Mouse (Mus musculus) testis, adult 2 months (tissue): ENCODE results near the gene Pced1a. TPM values are rescaled to one million over a fixed set of nuclear protein-coding genes. Genes with fewer than 3 reads are reported as not detected.

Experiments
- H3K27ac ChIP-seq: fragments of 200-500 bp; 2 replicates; pipeline ENCODE4 v1.5.1; 2012; ENCODE audit warnings: low read depth, low read length; ENCODE audit not compliant: control insufficient read depth, insufficient read depth
- H3K27me3 ChIP-seq: fragments of 200-500 bp; 2 replicates; pipeline ENCODE4 v1.6.1; 2012; ENCODE audit warnings: mild to moderate bottlenecking, low read length, moderate library complexity; ENCODE audit not compliant: control insufficient read depth, insufficient read depth
- H3K36me3 ChIP-seq: fragments of 200-500 bp; 2 replicates; pipeline ENCODE4 v1.6.1; 2012; ENCODE audit warnings: mild to moderate bottlenecking, low read length; ENCODE audit not compliant: control insufficient read depth, insufficient read depth
- H3K4me1 ChIP-seq: fragments of 200-500 bp; 2 replicates; pipeline ENCODE4 v1.6.1; 2012; ENCODE audit warnings: low read length; ENCODE audit not compliant: control insufficient read depth, insufficient read depth
- H3K4me3 ChIP-seq: fragments of 200-500 bp; 2 replicates; pipeline ENCODE4 v1.5.1; 2012; ENCODE audit warnings: low read depth, mild to moderate bottlenecking, low read length, moderate library complexity, mixed read lengths; ENCODE audit not compliant: control insufficient read depth
- CTCF ChIP-seq: fragments of 200-500 bp; IDR thresholded peaks from 2 replicates; pipeline ENCODE4 v1.5.1; 2012; ENCODE audit warnings: low read depth, mild to moderate bottlenecking, inconsistent platforms, low read length, moderate library complexity; ENCODE audit not compliant: control insufficient read depth, insufficient read depth, insufficient replicate concordance
- POLR2A ChIP-seq: fragments of 200-500 bp; IDR thresholded peaks from 2 replicates; pipeline ENCODE4 v1.6.1; 2012; ENCODE audit warnings: low read depth, mild to moderate bottlenecking, inconsistent platforms, low read length, moderate library complexity; ENCODE audit not compliant: control insufficient read depth
- polyA plus RNA-seq: library from polyadenylated mRNA; depleted of rRNA; stranded (reverse); fragments of >200 nt; gene quantifications from 2 replicates; pipeline ENCODE4 v1.2.3, GENCODE M21; 2012; rRNA removed

The Pced1a gene
- polyA plus RNA-seq: 46.3 and 48.0 TPM in 2 replicates

GRCm38 (mm10) chr2:130424126-130424853 is at the start of gene Pced1a, which contains the start of gene Vps16:
TSS of gene Pced1a (minus strand) at chr2:130424701.
TSS of gene Vps16 (plus strand) at chr2:130424339.
- Histone ChIP-seq H3K4me3 (peak within 1 kb of the TSS; percentile 93), H3K36me3 (no peaks in the 10 kb centered on the region)

GRCm38 (mm10) chr2:130472908-130473510 is 48.5 kb upstream of the Pced1a start:
- no peak overlapping the region for H3K4me3 ChIP-seq
- no peaks in the 10 kb centered on the region; the same call in 1 of the 2 replicates for H3K4me1 ChIP-seq
- no peaks in the 10 kb centered on the region for H3K27me3 ChIP-seq
- no peak overlapping the region for H3K27ac ChIP-seq
- H3K36me3 ChIP-seq: no peaks in the 10 kb centered on the region
- TF ChIP-seq POLR2A: no peak
- TF ChIP-seq CTCF: no peak

More at GRCm38 (mm10) chr2:130424126-130424853, at the start of gene Pced1a, which contains the start of gene Vps16:
- H3K4me1 ChIP-seq: peaks cover 9% of the 10 kb centered on the region
- TF ChIP-seq CTCF: peak; percentile 47; the same call in 1 of the 2 replicates
- peak; percentile 78; the same call in 1 of the 2 replicates for TF ChIP-seq POLR2A
- peak within 1 kb of the TSS; percentile 92 for H3K27ac ChIP-seq
- H3K27me3 ChIP-seq: no peaks in the 10 kb centered on the region

- H3K36me3 ChIP-seq: no peaks in the 10 kb centered on the region
- H3K27ac ChIP-seq: no peak overlapping the region
- TF ChIP-seq CTCF (no peak), POLR2A (no peak)
- H3K4me3 ChIP-seq: peak overlapping the region; percentile 70
- no peaks in the 10 kb centered on the region; the same call in 1 of the 2 replicates for H3K4me1 ChIP-seq
- no peaks in the 10 kb centered on the region for H3K27me3 ChIP-seq
These were observed 45.4 kb upstream of the Pced1a start for GRCm38 (mm10) chr2:130469935-130470334.

GRCm38 (mm10) chr2:130469366-130469765 is 44.9 kb upstream of the Pced1a start:
- TF ChIP-seq POLR2A: no peak
- TF ChIP-seq CTCF: no peak
- Histone ChIP-seq H3K4me1 (no peaks in the 10 kb centered on the region; the same call in 1 of the 2 replicates), H3K27ac (no peak overlapping the region), H3K27me3 (no peaks in the 10 kb centered on the region), H3K4me3 (no peak overlapping the region), H3K36me3 (no peaks in the 10 kb centered on the region)

- no peak overlapping the region for H3K27ac ChIP-seq
- no peaks in the 10 kb centered on the region for H3K36me3 ChIP-seq
- TF ChIP-seq POLR2A (no peak), CTCF (no peak)
- no peaks in the 10 kb centered on the region; the same call in 1 of the 2 replicates for H3K4me1 ChIP-seq
- H3K4me3 ChIP-seq: no peak overlapping the region
- no peaks in the 10 kb centered on the region for H3K27me3 ChIP-seq
These were observed 41.9 kb upstream of the Pced1a start for GRCm38 (mm10) chr2:130466438-130466837.

- no peak overlapping the region for H3K4me3 ChIP-seq
- H3K27ac ChIP-seq: no peak overlapping the region
- H3K36me3 ChIP-seq: no peaks in the 10 kb centered on the region
- no peak for TF ChIP-seq CTCF
- TF ChIP-seq POLR2A: no peak
- H3K27me3 ChIP-seq: no peaks in the 10 kb centered on the region
- H3K4me1 ChIP-seq: no peaks in the 10 kb centered on the region
These were observed 37.0 kb upstream of the Pced1a start for GRCm38 (mm10) chr2:130461287-130462071.
